Mouse (Mus musculus): Measurements from ENCODE around the gene D2hgdh. TPM values are rescaled to one million over a fixed set of nuclear protein-coding genes. Genes with fewer than 3 reads are reported as not detected.
"Not testable (repeated sequence)": the region's sequence is repeated elsewhere in the genome, so short reads cannot be mapped to it uniquely, and the experiment has no call there.

D2hgdh gene
- polyA plus RNA-seq, 1 experiment from 2014 or later, result 10.2 TPM

GRCm38 (mm10) chr1:93871594-93872105 lies 46.9 kb downstream of the D2hgdh start:
- not testable (repeated sequence) for H3K36me3 ChIP-seq (ENCODE audit: control insufficient read depth, insufficient read depth, low read length); H3K4me3 ChIP-seq (ENCODE audit: low read depth, low read length); DNase-seq (ENCODE audit: low spot score, missing footprints); H3K4me2 ChIP-seq; H3K9ac ChIP-seq (ENCODE audit: low read length); ATAC-seq (ENCODE audit: low FRiP score); H3K27ac ChIP-seq (ENCODE audit: low read depth, low read length); H3K4me1 ChIP-seq (ENCODE audit: control insufficient read depth, insufficient read depth, low read length); H3K9me3 ChIP-seq (ENCODE audit: control insufficient read depth, low read length); H3K27me3 ChIP-seq (ENCODE audit: control insufficient read depth, insufficient read depth, low read length)
- WGBS, result 86% methylated on average over 1 of the region's 1 CpGs

GRCm38 (mm10) chr1:93874405-93874804 lies 49.7 kb downstream of the D2hgdh start:
- H3K9ac ChIP-seq (ENCODE audit: low read length); H3K4me1 ChIP-seq (ENCODE audit: control insufficient read depth, insufficient read depth, low read length); H3K4me2 ChIP-seq; H3K27me3 ChIP-seq (ENCODE audit: control insufficient read depth, insufficient read depth, low read length); DNase-seq (ENCODE audit: low spot score, missing footprints); H3K4me3 ChIP-seq (ENCODE audit: low read depth, low read length); H3K36me3 ChIP-seq (ENCODE audit: control insufficient read depth, insufficient read depth, low read length); ATAC-seq (ENCODE audit: low FRiP score); H3K9me3 ChIP-seq (ENCODE audit: control insufficient read depth, low read length); H3K27ac ChIP-seq (ENCODE audit: low read depth, low read length): not testable (repeated sequence)
- WGBS, result 92% methylated on average over 10 of the region's 22 CpGs

- not testable (repeated sequence) for H3K27me3 ChIP-seq (ENCODE audit: control insufficient read depth, insufficient read depth, low read length); H3K4me1 ChIP-seq (ENCODE audit: control insufficient read depth, insufficient read depth, low read length); DNase-seq (ENCODE audit: low spot score, missing footprints); H3K27ac ChIP-seq (ENCODE audit: low read depth, low read length); H3K4me2 ChIP-seq; H3K9me3 ChIP-seq (ENCODE audit: control insufficient read depth, low read length); H3K36me3 ChIP-seq (ENCODE audit: control insufficient read depth, insufficient read depth, low read length); H3K9ac ChIP-seq (ENCODE audit: low read length); H3K4me3 ChIP-seq (ENCODE audit: low read depth, low read length)
- WGBS, result no CpG with 5 or more reads among the region's 11 CpGs
- ATAC-seq (ENCODE audit: low FRiP score), result peak; percentile 71; the same call in 1 of the 2 replicates
Observed at GRCm38 (mm10) chr1:93881778-93882177, 57.1 kb downstream of the D2hgdh start.

- H3K9me3 ChIP-seq (ENCODE audit: control insufficient read depth, low read length); H3K4me2 ChIP-seq; H3K4me1 ChIP-seq (ENCODE audit: control insufficient read depth, insufficient read depth, low read length); H3K9ac ChIP-seq (ENCODE audit: low read length); ATAC-seq (ENCODE audit: low FRiP score); H3K27me3 ChIP-seq (ENCODE audit: control insufficient read depth, insufficient read depth, low read length); DNase-seq (ENCODE audit: low spot score, missing footprints); H3K36me3 ChIP-seq (ENCODE audit: control insufficient read depth, insufficient read depth, low read length); H3K27ac ChIP-seq (ENCODE audit: low read depth, low read length); H3K4me3 ChIP-seq (ENCODE audit: low read depth, low read length): not testable (repeated sequence)
- WGBS, result 53% methylated on average over 1 of the region's 1 CpGs
Observed at GRCm38 (mm10) chr1:93890936-93891335, 66.2 kb downstream of the D2hgdh start.

- H3K4me2 ChIP-seq; H3K27ac ChIP-seq (ENCODE audit: low read depth, low read length); DNase-seq (ENCODE audit: low spot score, missing footprints); H3K4me1 ChIP-seq (ENCODE audit: control insufficient read depth, insufficient read depth, low read length); H3K27me3 ChIP-seq (ENCODE audit: control insufficient read depth, insufficient read depth, low read length); H3K36me3 ChIP-seq (ENCODE audit: control insufficient read depth, insufficient read depth, low read length); H3K9ac ChIP-seq (ENCODE audit: low read length); H3K9me3 ChIP-seq (ENCODE audit: control insufficient read depth, low read length); H3K4me3 ChIP-seq (ENCODE audit: low read depth, low read length): not testable (repeated sequence)
- no CpG with 5 or more reads among the region's 1 CpGs for WGBS
- ATAC-seq (ENCODE audit: low FRiP score), result peak; percentile 22; the same call in 1 of the 2 replicates
Observed at GRCm38 (mm10) chr1:93897395-93897794, 72.7 kb downstream of the D2hgdh start.

- 57% methylated on average over 1 of the region's 5 CpGs for WGBS
- not testable (repeated sequence) for H3K4me3 ChIP-seq (ENCODE audit: low read depth, low read length); H3K4me2 ChIP-seq; ATAC-seq (ENCODE audit: low FRiP score); H3K9me3 ChIP-seq (ENCODE audit: control insufficient read depth, low read length); H3K4me1 ChIP-seq (ENCODE audit: control insufficient read depth, insufficient read depth, low read length); H3K36me3 ChIP-seq (ENCODE audit: control insufficient read depth, insufficient read depth, low read length); DNase-seq (ENCODE audit: low spot score, missing footprints); H3K9ac ChIP-seq (ENCODE audit: low read length); H3K27me3 ChIP-seq (ENCODE audit: control insufficient read depth, insufficient read depth, low read length); H3K27ac ChIP-seq (ENCODE audit: low read depth, low read length)
Observed at GRCm38 (mm10) chr1:93901291-93901690, 76.6 kb downstream of the D2hgdh start.

Other genes starting within 250 kb of the D2hgdh start
- gene Stk25, start 166.2 kb upstream of the D2hgdh start, polyA plus RNA-seq (2014; fragmentation: Nextera tagmentation; extraction: Ambion mirVana), result 187 and 198 TPM in 2 replicates
- gene Bok, start 139.2 kb upstream of the D2hgdh start, polyA plus RNA-seq (2014; fragmentation: Nextera tagmentation; extraction: Ambion mirVana), result 26.6 and 31.3 TPM in 2 replicates
- 94.2 and 103 TPM in 2 replicates for gene Atg4b, start 73.4 kb upstream of the D2hgdh start, polyA plus RNA-seq (2014; fragmentation: Nextera tagmentation; extraction: Ambion mirVana)
- gene Thap4, start 70.0 kb upstream of the D2hgdh start, polyA plus RNA-seq (2014; fragmentation: Nextera tagmentation; extraction: Ambion mirVana), result 37.5 and 39.8 TPM in 2 replicates
- gene Dtymk, start 23.0 kb upstream of the D2hgdh start, polyA plus RNA-seq (2014; fragmentation: Nextera tagmentation; extraction: Ambion mirVana), result 229 and 230 TPM in 2 replicates
- gene Ing5, start 20.9 kb upstream of the D2hgdh start, polyA plus RNA-seq (2014; fragmentation: Nextera tagmentation; extraction: Ambion mirVana), result 16.4 and 17.8 TPM in 2 replicates
- gene Gal3st2, start 36.4 kb downstream of the D2hgdh start, polyA plus RNA-seq (2014; fragmentation: Nextera tagmentation; extraction: Ambion mirVana), result not detected in 2 replicates
- gene Gal3st2b, start 93.4 kb downstream of the D2hgdh start, polyA plus RNA-seq (2014; fragmentation: Nextera tagmentation; extraction: Ambion mirVana), result not detected in 2 replicates
- gene Gal3st2c, start 165.6 kb downstream of the D2hgdh start, polyA plus RNA-seq (2014; fragmentation: Nextera tagmentation; extraction: Ambion mirVana), result not detected in 2 replicates
- gene Neu4, start 195.5 kb downstream of the D2hgdh start, polyA plus RNA-seq (2014; fragmentation: Nextera tagmentation; extraction: Ambion mirVana), result not detected in 2 replicates
- 0.29 TPM in 1 of 2 replicates, not detected in the other for gene Pdcd1, start 227.6 kb downstream of the D2hgdh start, polyA plus RNA-seq (2014; fragmentation: Nextera tagmentation; extraction: Ambion mirVana)

All from midbrain, embryonic 11.5 days (tissue).